Mouse (Mus musculus) intestine, embryonic 15.5 days (tissue): ENCODE measurements around the gene Invs. TPM values are rescaled to one million over a fixed set of nuclear protein-coding genes. Genes with fewer than 3 reads are reported as not detected.

ENCODE experiments used
- ATAC-seq: fragments of 200-750 bp; cut with Nextera tagmentation; 2 replicates; pipeline ENCODE4 v1.8.0; 2017; ENCODE audit warnings: moderate TSS enrichment, moderate library complexity
- H3K27ac ChIP-seq: fragments of 300-500 bp; sonication (generic); 2 replicates; pipeline ENCODE4 v1.5.1; 2015; ENCODE audit warnings: mild to moderate bottlenecking, inconsistent platforms
- H3K27me3 ChIP-seq: fragments of 300-500 bp; sonication (generic); replicated peaks from 2 replicates; pipeline ENCODE4 v1.6.1; 2015; ENCODE audit warnings: inconsistent platforms
- H3K36me3 ChIP-seq: fragments of 300-500 bp; sonication (generic); 2 replicates; pipeline ENCODE4 v1.6.1; 2015; ENCODE audit warnings: inconsistent platforms
- H3K4me1 ChIP-seq: fragments of 300-500 bp; sonication (generic); replicated peaks from 2 replicates; pipeline ENCODE4 v1.6.1; 2015; ENCODE audit warnings: inconsistent platforms
- H3K4me2 ChIP-seq: fragments of 300-500 bp; sonication (generic); replicated peaks from 2 replicates; pipeline ENCODE4 v1.6.1; 2015; ENCODE audit warnings: mild to moderate bottlenecking, inconsistent platforms
- H3K4me3 ChIP-seq: fragments of 300-500 bp; sonication (generic); replicated peaks from 2 replicates; pipeline ENCODE4 v1.5.1; 2015; ENCODE audit warnings: inconsistent platforms
- H3K9ac ChIP-seq: fragments of 300-500 bp; sonication (generic); 2 replicates; pipeline ENCODE4 v1.6.1; 2015; ENCODE audit warnings: inconsistent platforms
- H3K9me3 ChIP-seq: fragments of 300-500 bp; sonication (generic); 2 replicates; pipeline ENCODE4 v1.6.1; 2016; ENCODE audit warnings: inconsistent platforms
- WGBS: fragments of 180-500 bp; shearing (Covaris S2); methylation state at CpG from one replicate; pipeline ENCODE4 v1.1.7; 2015; 5-methylcytosine and 5-hydroxymethylcytosine counted together
- polyA plus RNA-seq: library from polyadenylated mRNA; unstranded; fragments of >200 nt; fragmentation: Nextera tagmentation; extraction: Ambion mirVana; gene quantifications from 2 replicates; pipeline ENCODE4 v1.2.1, GENCODE M21; 2015

Invs gene
- polyA plus RNA-seq, result 6.6 and 6.8 TPM in 2 replicates

- H3K9me3 ChIP-seq, result no peaks in the 10 kb centered on the region
- H3K27ac ChIP-seq, result peak within 1 kb of the TSS; percentile 82
- H3K36me3 ChIP-seq, result no peaks in the 10 kb centered on the region
- H3K4me3 ChIP-seq, result peak within 1 kb of the TSS; percentile 97
- no peaks in the 10 kb centered on the region for H3K27me3 ChIP-seq
- H3K9ac ChIP-seq, result peak within 1 kb of the TSS; percentile 92
- peak; percentile 99 for ATAC-seq
- peaks cover 4% of the 10 kb centered on the region; the same call in 1 of the 2 replicates for H3K4me1 ChIP-seq
- WGBS, result under 1% methylated on average over 41 of the region's 41 CpGs
- peak within 1 kb of the TSS; percentile 78 for H3K4me2 ChIP-seq
Observed at GRCm38 (mm10) chr4:48279498-48280134, at the start of gene Invs, which contains the start of gene Erp44. TSS of gene Invs (plus strand) at chr4:48279760. TSS of gene Erp44 (minus strand) at chr4:48279558.

GRCm38 (mm10) chr4:48236721-48237120 lies 42.8 kb upstream of the Invs start:
- 80% methylated on average over 3 of the region's 3 CpGs for WGBS
- no peak overlapping the region for H3K27ac ChIP-seq
- no peaks in the 10 kb centered on the region for H3K4me1 ChIP-seq
- no peak overlapping the region for H3K4me3 ChIP-seq
- H3K9me3 ChIP-seq, result no peaks in the 10 kb centered on the region
- H3K27me3 ChIP-seq, result no peaks in the 10 kb centered on the region
- ATAC-seq, result no peak
- H3K36me3 ChIP-seq, result no peaks in the 10 kb centered on the region
- H3K4me2 ChIP-seq, result no peak overlapping the region
- no peak overlapping the region for H3K9ac ChIP-seq

GRCm38 (mm10) chr4:48239046-48239445 lies 40.5 kb upstream of the Invs start:
- no peak overlapping the region for H3K27ac ChIP-seq
- no peaks in the 10 kb centered on the region for H3K36me3 ChIP-seq
- no peaks in the 10 kb centered on the region for H3K4me1 ChIP-seq
- H3K4me2 ChIP-seq, result no peak overlapping the region
- H3K4me3 ChIP-seq, result no peak overlapping the region
- no peaks in the 10 kb centered on the region for H3K27me3 ChIP-seq
- H3K9ac ChIP-seq, result no peak overlapping the region
- ATAC-seq, result no peak
- 87% methylated on average over 4 of the region's 4 CpGs for WGBS
- H3K9me3 ChIP-seq, result no peaks in the 10 kb centered on the region

- Histone ChIP-seq H3K9me3 (no peaks in the 10 kb centered on the region), H3K36me3 (no peaks in the 10 kb centered on the region), H3K4me3 (no peak overlapping the region), H3K4me2 (no peak overlapping the region), H3K9ac (no peak overlapping the region), H3K4me1 (no peaks in the 10 kb centered on the region), H3K27me3 (no peaks in the 10 kb centered on the region), H3K27ac (no peak overlapping the region)
- WGBS, result 89% methylated on average over 4 of the region's 4 CpGs
- ATAC-seq, result no peak
Observed at GRCm38 (mm10) chr4:48242482-48242881, 37.1 kb upstream of the Invs start.

GRCm38 (mm10) chr4:48243737-48244136 lies 35.8 kb upstream of the Invs start:
- Histone ChIP-seq H3K4me2 (no peak overlapping the region), H3K9ac (no peak overlapping the region), H3K27me3 (no peaks in the 10 kb centered on the region), H3K4me3 (no peak overlapping the region), H3K4me1 (no peaks in the 10 kb centered on the region), H3K27ac (no peak overlapping the region), H3K36me3 (no peaks in the 10 kb centered on the region), H3K9me3 (no peaks in the 10 kb centered on the region)
- no peak for ATAC-seq
- 71% methylated on average over 1 of the region's 1 CpGs for WGBS

- Histone ChIP-seq H3K27me3 (no peaks in the 10 kb centered on the region), H3K9me3 (no peaks in the 10 kb centered on the region), H3K36me3 (no peaks in the 10 kb centered on the region), H3K4me3 (no peak overlapping the region), H3K4me2 (no peak overlapping the region), H3K27ac (no peak overlapping the region), H3K4me1 (no peaks in the 10 kb centered on the region), H3K9ac (no peak overlapping the region)
- ATAC-seq, result no peak
- 91% methylated on average over 2 of the region's 2 CpGs for WGBS
Observed at GRCm38 (mm10) chr4:48244280-48244679, 35.3 kb upstream of the Invs start.

- no peak for ATAC-seq
- Histone ChIP-seq H3K4me1 (no peaks in the 10 kb centered on the region), H3K27ac (no peak overlapping the region)
Observed at GRCm38 (mm10) chr4:48253266-48253665, 26.3 kb upstream of the Invs start.

GRCm38 (mm10) chr4:48258045-48258444 lies 21.5 kb upstream of the Invs start:
- H3K4me2 ChIP-seq, result no peak overlapping the region
- no peaks in the 10 kb centered on the region for H3K36me3 ChIP-seq
- H3K4me3 ChIP-seq, result no peak overlapping the region
- ATAC-seq, result no peak
- H3K4me1 ChIP-seq, result no peaks in the 10 kb centered on the region
- no peak overlapping the region for H3K27ac ChIP-seq
- H3K27me3 ChIP-seq, result no peaks in the 10 kb centered on the region
- no peaks in the 10 kb centered on the region for H3K9me3 ChIP-seq
- 87% methylated on average over 3 of the region's 3 CpGs for WGBS
- H3K9ac ChIP-seq, result no peak overlapping the region

More at GRCm38 (mm10) chr4:48253266-48253665, 26.3 kb upstream of the Invs start:
- Histone ChIP-seq H3K4me3 (no peak overlapping the region), H3K36me3 (no peaks in the 10 kb centered on the region), H3K9me3 (no peaks in the 10 kb centered on the region), H3K4me2 (no peak overlapping the region), H3K27me3 (no peaks in the 10 kb centered on the region), H3K9ac (no peak overlapping the region)

GRCm38 (mm10) chr4:48267683-48268082 lies 11.9 kb upstream of the Invs start:
- WGBS, result 92% methylated on average over 3 of the region's 3 CpGs
- no peaks in the 10 kb centered on the region for H3K9me3 ChIP-seq
- no peaks in the 10 kb centered on the region for H3K27me3 ChIP-seq
- no peaks in the 10 kb centered on the region for H3K4me1 ChIP-seq
- no peak overlapping the region for H3K9ac ChIP-seq
- H3K36me3 ChIP-seq, result no peaks in the 10 kb centered on the region
- ATAC-seq, result no peak
- no peak overlapping the region for H3K27ac ChIP-seq
- no peak overlapping the region for H3K4me2 ChIP-seq
- no peak overlapping the region for H3K4me3 ChIP-seq

- no peak overlapping the region for H3K4me2 ChIP-seq
- H3K9ac ChIP-seq, result no peak overlapping the region
- H3K4me1 ChIP-seq, result no peaks in the 10 kb centered on the region
- H3K27ac ChIP-seq, result no peak overlapping the region
- no peak for ATAC-seq
- H3K9me3 ChIP-seq, result no peaks in the 10 kb centered on the region
- H3K27me3 ChIP-seq, result no peaks in the 10 kb centered on the region
- H3K4me3 ChIP-seq, result no peak overlapping the region
- 77% methylated on average over 1 of the region's 1 CpGs for WGBS
- no peaks in the 10 kb centered on the region for H3K36me3 ChIP-seq
Observed at GRCm38 (mm10) chr4:48268127-48268526, 11.4 kb upstream of the Invs start.

GRCm38 (mm10) chr4:48270532-48270931 lies 9.0 kb upstream of the Invs start:
- no peak overlapping the region for H3K4me2 ChIP-seq
- peak; percentile 76 for ATAC-seq
- H3K4me1 ChIP-seq, result no peaks in the 10 kb centered on the region

GRCm38 (mm10) chr4:48271838-48272237 lies 7.7 kb upstream of the Invs start:
- no peak overlapping the region for H3K4me3 ChIP-seq
- H3K4me2 ChIP-seq, result no peak overlapping the region
- H3K4me1 ChIP-seq, result no peaks in the 10 kb centered on the region
- no peak for ATAC-seq
- H3K27ac ChIP-seq, result no peak overlapping the region
- 57% methylated on average over 5 of the region's 5 CpGs for WGBS
- H3K9ac ChIP-seq, result no peak overlapping the region
- no peaks in the 10 kb centered on the region for H3K27me3 ChIP-seq
- no peaks in the 10 kb centered on the region for H3K9me3 ChIP-seq
- H3K36me3 ChIP-seq, result no peaks in the 10 kb centered on the region

More at GRCm38 (mm10) chr4:48270532-48270931, 9.0 kb upstream of the Invs start:
- H3K27me3 ChIP-seq, result no peaks in the 10 kb centered on the region
- H3K9ac ChIP-seq, result no peak overlapping the region
- H3K4me3 ChIP-seq, result no peak overlapping the region
- no peak overlapping the region for H3K27ac ChIP-seq
- no peaks in the 10 kb centered on the region for H3K9me3 ChIP-seq
- no peaks in the 10 kb centered on the region for H3K36me3 ChIP-seq

GRCm38 (mm10) chr4:48273119-48273829 lies 6.3 kb upstream of the Invs start:
- no peaks in the 10 kb centered on the region for H3K4me1 ChIP-seq
- 93% methylated on average over 7 of the region's 7 CpGs for WGBS
- H3K9ac ChIP-seq, result no peak overlapping the region
- ATAC-seq, result no peak
- H3K4me3 ChIP-seq, result no peak overlapping the region
- no peak overlapping the region for H3K4me2 ChIP-seq
- no peaks in the 10 kb centered on the region for H3K36me3 ChIP-seq
- H3K27ac ChIP-seq, result no peak overlapping the region
- H3K27me3 ChIP-seq, result no peaks in the 10 kb centered on the region
- H3K9me3 ChIP-seq, result no peaks in the 10 kb centered on the region
